Comparison of ENCODE assay signal across 14 mouse cellular contexts in genomic region chr13:44347662-44348061, GRCm38 (mm10).
DNase-seq lines count a peak whose midpoint lies in the region; ATAC-seq and TF ChIP-seq lines count a peak whose summit lies in the region.
"Had no signal": no experiment of that assay in that cellular context is flagged by ENCODE, and none has a peak within 500 bp of the region (broad histone marks: within the 10 kb centered on the region; RNA-seq: fewer than 3 reads in every experiment).

No protein-coding gene starts in this region.

- no peak for TF ChIP-seq CTCF in testis, adult 2 months (IDR thresholded peaks at IDR 0.05; ENCODE audit: control insufficient read depth, insufficient read depth, insufficient replicate concordance, low read depth, low read length)

- intact Hi-C loops in heart, postnatal 10 days (cut with DNase I) = no loop called here

- H3K9ac ChIP-seq in kidney, embryonic 15.5 days = no peak overlapping the region

- no peaks in the 10 kb centered on the region for H3K36me3 ChIP-seq in testis, adult 2 months (ENCODE audit: control insufficient read depth, insufficient read depth, low read length)
- H3K36me3 ChIP-seq in embryonic facial prominence, embryonic 10.5 days (replicated peaks) = no peaks in the 10 kb centered on the region
- H3K36me3 ChIP-seq in kidney, embryonic 15.5 days = no peaks in the 10 kb centered on the region

- no peak for DNase-seq in testis, postnatal 14 days (ENCODE audit: low spot score)
- DNase-seq in embryonic facial prominence, embryonic 10.5 days (ENCODE audit: low spot score) = peak; percentile 72
- DNase-seq in spleen, postnatal 14 days (ENCODE audit: low spot score in 2 of 2) = no peak
- no peak for DNase-seq in cerebellum, adult 9-10 months
- DNase-seq in heart, postnatal 10 days = no peak
- DNase-seq: cerebellum, adult 11-12 months; heart, postnatal 14 days; left cerebral cortex, postnatal 4 days; right cerebral cortex, postnatal 14 days had no signal

- TF ChIP-seq POLR2A in testis, adult 2 months (IDR thresholded peaks at IDR 0.05; ENCODE audit: control insufficient read depth, low read depth, low read length) = no peak

- H3K4me2 ChIP-seq in kidney, embryonic 15.5 days = peak overlapping the region; percentile 3; the same call in 1 of the 2 replicates

- 19% methylated on average over 9 of the region's 9 CpGs for WGBS in embryonic facial prominence, embryonic 10.5 days
- WGBS in kidney, embryonic 15.5 days = 14% methylated on average over 9 of the region's 9 CpGs

- ATAC-seq in kidney, embryonic 15.5 days (replicated peaks; ENCODE audit: low FRiP score) = 0 out of 2 replicates have a peak, but pooled peaks have one; percentile 56
- ATAC-seq: inflammation-experienced regulatory T-cells, adult 6 months; Patski had no signal

- H3K27me3 ChIP-seq in testis, adult 2 months (ENCODE audit: control insufficient read depth, insufficient read depth, low read length) = no peaks in the 10 kb centered on the region
- H3K27me3 ChIP-seq in embryonic facial prominence, embryonic 10.5 days (replicated peaks; ENCODE audit: low read depth, poor library complexity, severe bottlenecking) = peaks cover 6% of the 10 kb centered on the region
- no peaks in the 10 kb centered on the region for H3K27me3 ChIP-seq in kidney, embryonic 15.5 days
- H3K27me3 ChIP-seq: CH12.LX, Patski had no signal

- H3K9me3 ChIP-seq in embryonic facial prominence, embryonic 10.5 days = peaks cover 8% of the 10 kb centered on the region; the same call in 1 of the 2 replicates
- no peaks in the 10 kb centered on the region for H3K9me3 ChIP-seq in kidney, embryonic 15.5 days (replicated peaks)

- H3K27ac ChIP-seq in testis, adult 2 months (ENCODE audit: control insufficient read depth, insufficient read depth, low read depth, low read length) = 0 out of 2 replicates have a peak overlapping the region, but pooled peaks have one; percentile 21
- H3K27ac ChIP-seq in embryonic facial prominence, embryonic 10.5 days (replicated peaks) = peak overlapping the region; percentile 63
- peak overlapping the region; percentile 52 for H3K27ac ChIP-seq in kidney, embryonic 15.5 days

- no peak overlapping the region for H3K4me3 ChIP-seq in testis, adult 2 months (ENCODE audit: control insufficient read depth, low read depth, low read length)
- no peak overlapping the region for H3K4me3 ChIP-seq in embryonic facial prominence, embryonic 10.5 days
- no peak overlapping the region for H3K4me3 ChIP-seq in kidney, embryonic 15.5 days (replicated peaks)

- H3K4me1 ChIP-seq in testis, adult 2 months (ENCODE audit: control insufficient read depth, insufficient read depth, low read length) = no peaks in the 10 kb centered on the region
- H3K4me1 ChIP-seq in embryonic facial prominence, embryonic 10.5 days = peaks cover 19% of the 10 kb centered on the region
- H3K4me1 ChIP-seq in kidney, embryonic 15.5 days = peaks cover 21% of the 10 kb centered on the region
